Mouse (Mus musculus) E14TG2a.4 (cell line): ENCODE measurements around the gene Pde4d.

Source experiments
- CTCF ChIP-seq: conservative IDR thresholded peaks from 2 replicates; pipeline ENCODE4 v1.5.1; 2014; ENCODE audit warnings: low read length
- POU5F1 ChIP-seq: IDR thresholded peaks from 2 replicates; pipeline ENCODE4 v1.6.1; 2014; ENCODE audit warnings: low read length, borderline replicate concordance

- no peak for TF ChIP-seq CTCF
- no peak for TF ChIP-seq POU5F1
Measured at GRCm38 (mm10) chr13:108524548-108524947, 74.8 kb downstream of the Pde4d start.
